Mouse (Mus musculus) frontal cortex, adult (tissue): ENCODE data around the gene Spag16.
A peak's percentile ranks its signal among the peaks of the same experiment; 100 is the strongest.

Experiments
- ATAC-seq: cut with Nextera tagmentation; 2 replicates; pipeline ENCODE4 v1.9.2; 2017; ENCODE audit warnings: mild to moderate bottlenecking, moderate library complexity, mixed read lengths; ENCODE audit not compliant: low TSS enrichment

Spag16 gene

DNA sequence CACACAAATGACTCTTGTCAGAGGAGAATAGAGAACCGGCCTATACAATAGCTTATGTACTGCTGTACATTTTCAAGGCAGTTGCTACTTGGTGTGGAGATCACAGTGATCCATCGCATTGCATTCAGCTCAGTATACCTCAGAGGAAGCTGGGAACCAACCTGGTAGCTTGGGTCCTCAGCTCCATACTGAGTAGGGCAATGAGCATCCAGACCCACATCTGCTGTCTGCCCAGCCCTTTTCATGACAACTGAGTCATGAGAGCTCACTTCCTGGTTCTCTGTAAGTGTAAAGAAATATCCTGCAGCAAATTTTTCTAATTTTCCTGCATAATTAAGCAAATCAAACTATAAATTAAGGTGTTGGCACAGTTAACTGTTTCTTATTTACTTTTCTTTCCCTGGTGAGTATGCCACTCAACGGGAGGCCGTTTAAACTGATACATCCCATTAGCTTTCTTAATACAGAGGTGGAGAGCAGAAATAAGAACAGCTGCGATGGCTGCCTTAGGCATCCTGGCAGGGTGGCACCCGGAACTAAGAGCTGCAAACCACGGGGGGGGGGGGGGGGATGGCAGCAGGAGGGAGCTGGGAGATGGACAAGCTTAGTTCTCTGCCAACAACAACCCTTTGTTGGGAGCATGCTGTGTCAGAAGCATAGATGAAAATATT is 255.6 kb downstream of the Spag16 start:
- no peak for ATAC-seq

DNA sequence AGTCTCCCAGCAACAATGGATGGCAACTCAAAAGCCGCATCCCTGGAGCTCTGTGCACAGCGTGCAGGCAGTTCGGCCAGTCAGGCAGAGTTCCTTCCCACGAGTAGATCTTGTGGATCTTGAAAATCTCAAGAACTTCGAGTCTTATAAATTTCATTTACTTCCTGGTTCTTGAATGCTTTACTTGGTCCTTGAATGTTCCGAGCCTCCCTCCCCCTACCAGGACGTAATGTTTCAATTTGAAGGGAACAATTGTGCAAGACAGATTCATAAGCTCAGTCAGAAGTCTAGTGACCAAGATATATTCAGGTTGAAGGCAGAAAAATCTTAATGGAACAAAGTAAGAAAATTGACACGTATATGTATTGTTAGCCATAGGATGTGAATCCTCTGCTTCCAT is 277.9 kb downstream of the Spag16 start:
- no peak for ATAC-seq

- ATAC-seq = no peak
Measured at GRCm38 (mm10) chr1:70116212-70116982, 289.6 kb downstream of the Spag16 start.

DNA sequence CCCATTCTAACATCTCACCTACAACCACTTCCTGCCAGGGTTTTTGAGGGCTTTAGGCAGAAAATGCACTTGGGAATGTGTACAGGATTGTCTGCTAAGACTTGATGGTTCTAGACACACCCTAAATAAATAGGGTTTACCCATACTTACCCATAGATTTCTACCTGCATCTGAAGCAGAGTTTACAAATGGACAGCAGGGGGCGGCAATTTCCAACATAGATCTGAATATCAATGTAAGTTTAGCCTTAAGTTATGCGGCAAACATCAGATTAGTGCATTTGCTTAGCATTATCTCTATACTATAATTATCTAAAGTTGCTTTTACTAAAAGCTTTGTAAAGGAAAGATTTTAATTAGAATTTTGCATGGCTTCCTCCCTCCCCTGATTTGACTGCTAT is 301.3 kb downstream of the Spag16 start:
- peak; percentile 72; the same call in 1 of the 2 replicates for ATAC-seq

- ATAC-seq = no peak
Measured at GRCm38 (mm10) chr1:70135547-70135946, 308.8 kb downstream of the Spag16 start.

DNA sequence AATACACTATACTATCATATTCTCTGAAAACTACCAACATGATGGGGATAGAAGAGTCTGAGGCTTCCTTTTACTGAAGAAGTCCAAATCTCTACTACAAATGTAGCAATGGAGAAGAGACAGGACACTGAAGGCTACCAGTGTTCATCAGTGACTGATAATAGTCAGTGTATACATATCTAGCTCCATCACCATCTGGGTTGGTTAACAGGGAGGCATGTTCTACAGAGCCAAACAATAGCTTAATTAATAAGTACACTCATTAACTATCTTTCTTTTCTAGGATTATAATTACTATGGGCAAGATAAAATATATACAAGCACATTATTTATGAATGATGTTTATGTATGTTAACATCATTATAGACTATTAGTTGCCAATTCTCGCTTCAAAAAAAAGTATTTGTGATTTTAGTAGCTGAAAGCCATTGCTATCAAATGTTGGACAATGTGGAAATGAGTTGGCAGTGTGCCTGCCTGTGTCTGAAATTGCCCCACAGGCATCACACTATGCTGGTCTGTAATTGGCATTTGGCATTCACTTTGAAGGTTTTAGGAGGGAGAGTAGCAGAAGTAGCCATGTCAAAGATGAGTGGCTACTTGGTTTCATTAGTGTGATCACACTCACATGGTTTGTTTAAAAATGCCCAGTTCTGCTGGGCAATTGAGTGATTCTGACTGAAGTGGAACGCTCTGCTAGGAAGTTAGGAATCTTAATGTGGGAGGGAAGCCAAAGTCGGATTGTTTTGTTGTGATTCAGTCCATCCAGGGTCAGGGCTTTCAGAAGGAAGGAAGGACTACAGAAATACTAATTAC is 338.8 kb downstream of the Spag16 start:
- ATAC-seq = no peak

DNA sequence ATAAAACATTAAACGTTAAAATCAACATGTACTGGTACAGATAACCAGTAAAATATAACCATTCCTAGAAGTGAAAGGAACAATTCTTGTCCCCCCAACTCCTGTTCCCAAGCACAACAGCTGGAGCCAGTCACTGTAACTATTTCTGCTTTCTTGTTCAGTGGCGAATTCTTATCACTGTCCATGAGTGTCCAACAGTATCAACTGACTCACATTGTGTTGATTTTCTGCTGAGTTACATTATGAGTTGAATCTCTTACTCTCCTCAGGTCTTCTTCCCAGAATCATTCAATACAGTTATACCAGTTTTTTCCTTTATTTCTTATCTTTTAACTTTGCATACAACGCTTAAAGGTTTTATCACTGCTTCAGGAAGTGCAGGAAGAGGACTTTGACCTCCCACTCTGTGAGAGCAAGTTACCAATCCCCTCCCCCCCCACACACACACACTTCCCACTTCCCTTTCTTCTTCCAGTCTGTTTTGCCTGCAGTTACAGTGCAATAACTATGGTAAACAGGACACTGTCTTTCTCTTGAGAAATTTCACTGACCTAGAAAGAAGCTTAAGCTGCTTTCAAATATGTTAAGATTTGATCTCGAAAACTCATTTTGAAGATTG is 353.5 kb downstream of the Spag16 start:
- ATAC-seq = no peak

DNA sequence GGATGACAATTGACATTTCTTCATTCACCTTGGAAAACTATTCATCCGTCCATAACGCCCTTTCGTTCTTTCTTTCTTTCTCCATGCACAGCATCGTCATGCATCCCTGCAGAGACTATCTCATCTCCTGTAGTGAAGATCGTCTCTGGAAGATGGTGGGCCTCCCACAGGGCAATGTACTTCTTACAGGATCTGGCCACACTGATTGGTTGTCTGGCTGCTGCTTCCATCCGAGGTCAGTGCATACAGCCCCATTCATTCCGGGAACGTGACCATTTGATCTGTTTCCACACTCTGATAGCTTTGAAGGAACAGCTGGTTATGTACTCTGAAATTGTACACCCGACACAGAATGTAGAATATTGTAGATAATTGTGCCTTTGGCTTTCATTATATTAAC is 438.0 kb downstream of the Spag16 start:
- no peak for ATAC-seq

DNA sequence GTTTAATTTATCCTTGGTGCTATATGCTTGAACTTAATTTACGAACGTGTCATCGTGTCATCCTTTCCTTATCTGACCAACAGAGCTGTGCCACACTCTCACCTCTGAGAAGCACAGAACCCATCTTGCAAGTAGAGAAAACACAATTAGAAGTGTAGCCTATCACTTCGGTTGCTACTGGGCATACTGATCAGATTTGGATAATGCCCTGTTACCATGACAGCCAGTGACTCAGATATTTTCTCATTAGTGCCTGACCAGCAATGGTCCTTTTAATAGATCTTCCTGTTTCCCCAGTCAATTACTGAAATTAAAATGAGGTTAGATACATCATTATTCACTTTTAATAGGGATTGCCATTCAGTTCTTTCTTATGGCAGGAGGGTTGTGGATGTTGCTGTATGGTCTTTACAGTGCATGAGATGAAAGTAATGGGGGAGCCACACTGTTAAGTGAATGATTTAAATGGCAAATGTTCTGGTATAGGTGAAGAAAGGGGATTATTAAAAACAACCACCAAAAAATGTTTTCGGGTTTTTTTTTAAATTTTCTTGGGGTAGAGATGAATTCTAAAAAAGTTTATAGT is 439.2 kb downstream of the Spag16 start:
- peak; percentile 72; the same call in 1 of the 2 replicates for ATAC-seq

DNA sequence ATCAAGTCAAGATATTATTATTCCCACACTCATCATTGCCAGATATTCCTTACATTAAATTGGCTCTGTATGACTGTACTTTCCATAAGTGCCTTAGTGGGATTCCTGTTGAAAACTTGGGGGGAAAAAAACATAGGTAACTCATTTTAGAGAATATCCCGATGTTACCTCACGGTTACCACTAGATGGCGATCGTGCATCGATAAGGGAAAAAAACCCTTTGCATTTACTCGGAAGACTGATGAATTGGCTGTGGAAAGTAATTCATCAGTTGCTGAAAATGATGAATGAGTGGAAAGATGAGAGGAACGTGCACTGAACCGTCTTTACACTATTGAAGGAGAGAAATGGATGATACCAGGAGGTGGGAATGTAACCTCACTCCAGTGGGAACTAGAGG is 443.4 kb downstream of the Spag16 start:
- peak; percentile 55; the same call in 1 of the 2 replicates for ATAC-seq

- ATAC-seq = no peak
Measured at GRCm38 (mm10) chr1:70272753-70273152, 446.0 kb downstream of the Spag16 start.

- ATAC-seq = no peak
Measured at GRCm38 (mm10) chr1:70279296-70279695, 452.5 kb downstream of the Spag16 start.

- ATAC-seq = no peak
Measured at GRCm38 (mm10) chr1:70283388-70283787, 456.6 kb downstream of the Spag16 start.

- ATAC-seq = no peak
Measured at GRCm38 (mm10) chr1:70284140-70284539, 457.4 kb downstream of the Spag16 start.

DNA sequence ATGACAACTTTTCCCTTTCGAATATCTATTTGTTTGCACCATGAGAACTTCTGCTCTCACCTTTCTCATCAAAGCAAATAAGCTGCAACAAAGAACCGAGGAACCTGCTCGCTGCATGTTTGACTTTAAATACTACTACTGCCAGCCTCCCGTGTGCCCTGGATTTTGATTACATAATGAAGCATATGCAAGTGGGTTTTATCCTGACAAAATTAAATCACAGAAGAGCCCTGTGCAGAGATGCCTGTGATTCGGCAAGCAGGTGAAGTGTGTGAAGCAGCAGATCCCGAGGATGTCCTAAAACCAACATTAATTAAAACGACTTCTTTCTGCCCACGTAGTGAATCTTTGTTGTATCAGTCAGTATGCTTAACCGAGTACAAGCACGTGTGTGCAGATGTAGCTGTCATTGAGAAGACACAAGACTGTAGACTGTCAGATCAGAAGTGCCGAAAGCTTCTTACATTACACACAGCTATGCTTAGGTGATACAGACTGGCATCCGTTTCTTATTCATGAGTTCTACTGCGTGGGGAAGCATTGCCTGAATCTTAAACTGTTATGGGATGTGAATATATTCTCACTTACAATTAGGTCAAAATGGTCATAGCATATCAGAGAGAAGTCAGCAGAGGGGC is 489.5 kb downstream of the Spag16 start:
- peak; percentile 96 for ATAC-seq

DNA sequence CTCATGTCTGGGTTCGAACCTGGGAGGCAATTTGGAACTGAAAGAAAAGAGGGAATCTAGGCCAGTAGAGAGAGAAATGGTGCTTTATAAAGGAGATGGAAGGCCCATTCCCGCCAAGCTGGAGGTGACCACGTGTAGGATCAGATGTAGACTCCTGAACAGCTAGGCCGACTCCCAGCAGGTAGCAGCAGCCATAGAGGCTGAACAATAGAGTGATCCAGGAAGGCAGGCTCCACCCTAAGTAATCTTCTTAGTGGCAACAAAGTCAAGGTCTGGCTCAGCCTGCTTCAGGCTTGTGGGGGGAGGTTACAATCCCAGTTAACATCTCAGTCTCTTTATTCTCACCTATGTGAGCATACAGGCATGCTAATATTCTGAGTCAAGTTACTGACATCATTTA is 494.2 kb downstream of the Spag16 start:
- no peak for ATAC-seq

DNA sequence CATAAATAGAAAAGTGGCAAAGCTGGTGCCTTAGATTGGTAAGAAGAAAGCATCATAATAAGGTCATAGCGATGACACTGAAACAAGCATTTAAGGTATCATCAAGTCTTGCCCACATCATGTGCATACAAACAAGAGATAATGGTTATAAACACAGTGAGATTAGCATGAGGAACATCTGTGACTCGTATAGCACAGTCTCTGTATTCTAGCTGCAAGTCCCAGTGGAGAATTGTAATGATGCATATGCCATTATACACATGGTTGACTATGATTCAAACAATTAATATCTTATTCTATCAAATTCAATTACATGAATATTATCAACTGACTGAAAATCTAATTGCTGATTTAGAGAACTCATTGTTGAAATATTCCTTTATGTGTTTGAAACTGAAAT is 519.4 kb downstream of the Spag16 start:
- no peak for ATAC-seq

- ATAC-seq = peak; percentile 70
Measured at GRCm38 (mm10) chr1:70351371-70351770, 524.6 kb downstream of the Spag16 start.

- no peak for ATAC-seq
Measured at GRCm38 (mm10) chr1:70354014-70354413, 527.2 kb downstream of the Spag16 start.

DNA sequence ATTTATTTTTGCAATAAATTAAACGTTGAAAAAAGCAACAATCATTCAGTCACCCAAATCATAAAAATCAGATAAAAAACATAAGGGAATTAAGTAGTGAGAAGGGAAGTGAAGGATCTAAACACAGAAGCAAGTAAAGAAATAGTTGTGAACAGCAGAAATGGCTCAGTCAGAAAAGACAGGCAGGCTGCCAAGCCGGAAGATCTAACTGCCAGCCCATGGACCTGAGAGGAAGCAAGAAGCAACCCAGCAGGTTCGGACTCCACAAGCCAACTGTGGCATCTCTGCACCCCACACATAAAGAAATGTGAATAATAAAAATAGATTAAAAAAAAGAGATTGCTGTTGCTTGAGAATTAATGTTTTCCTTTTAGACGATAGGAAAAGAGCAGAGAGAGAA is 545.0 kb downstream of the Spag16 start:
- ATAC-seq = no peak; the same call in 1 of the 2 replicates

GRCm38 (mm10) chr1:70380096-70380495 is 553.3 kb downstream of the Spag16 start:
- ATAC-seq = peak; percentile 76; the same call in 1 of the 2 replicates
